Mouse (Mus musculus): Measurements from ENCODE around the gene Anks1b.

GRCm38 (mm10) chr10:90531813-90532212, 658.5 kb downstream of the Anks1b start:
- TF ChIP-seq EP300 (IDR thresholded peaks at IDR 0.05; ENCODE audit: low read depth in 1 of 2, low read length in 2 of 2) = no peak
- no peak for TF ChIP-seq CTCF (IDR thresholded peaks at IDR 0.05 in 2 of 3, conservative IDR thresholded peaks at IDR 0.05 in 1 of 3; ENCODE audit: control insufficient read depth in 1 of 3, insufficient read depth in 1 of 3, low read depth in 2 of 3, low read length in 3 of 3, poor library complexity in 1 of 3, severe bottlenecking in 1 of 3)
- no peak for TF ChIP-seq USF1 (IDR thresholded peaks at IDR 0.05; ENCODE audit: low read depth, low read length)
- TF ChIP-seq HCFC1 (IDR thresholded peaks at IDR 0.05; ENCODE audit: low read depth, low read length) = no peak
- no peak for TF ChIP-seq POLR2AphosphoS5 (IDR thresholded peaks at IDR 0.05; ENCODE audit: borderline replicate concordance, low read depth, low read length)
- no peak for TF ChIP-seq TBP (IDR thresholded peaks at IDR 0.05; ENCODE audit: low read depth, low read length)
- TF ChIP-seq MAZ (IDR thresholded peaks at IDR 0.05; ENCODE audit: low read depth, low read length) = no peak
- no peak for TF ChIP-seq USF2 (IDR thresholded peaks at IDR 0.05; ENCODE audit: borderline replicate concordance in 1 of 2, insufficient read depth in 1 of 2, low read depth in 1 of 2, low read length in 2 of 2)
